Mouse (Mus musculus): ENCODE data around the gene Igsf9b.

The Igsf9b gene

GRCm38 (mm10) chr9:27289543-27290308 is 9.3 kb upstream of the Igsf9b start:
- no peak for DNase-seq (ENCODE audit: low spot score in 2 of 2)

- DNase-seq (ENCODE audit: low spot score in 2 of 2) = no peak
These were observed 4.6 kb upstream of the Igsf9b start for GRCm38 (mm10) chr9:27294380-27294779.

GRCm38 (mm10) chr9:27299286-27300187 is 533 bp downstream of the Igsf9b start:
- no peak for DNase-seq (ENCODE audit: low spot score in 2 of 2)

GRCm38 (mm10) chr9:27300188-27300691 is 1.2 kb downstream of the Igsf9b start:
- no peak for DNase-seq (ENCODE audit: low spot score in 2 of 2)

- no peak for DNase-seq (ENCODE audit: low spot score in 2 of 2)
These were observed 1.7 kb downstream of the Igsf9b start for GRCm38 (mm10) chr9:27300698-27301097.

GRCm38 (mm10) chr9:27301486-27301885 is 2.5 kb downstream of the Igsf9b start:
- no peak for DNase-seq (ENCODE audit: low spot score in 2 of 2)

- DNase-seq (ENCODE audit: low spot score in 2 of 2) = no peak
These were observed 3.3 kb downstream of the Igsf9b start for GRCm38 (mm10) chr9:27302291-27302690.

GRCm38 (mm10) chr9:27303571-27304484 is 4.8 kb downstream of the Igsf9b start:
- DNase-seq (ENCODE audit: low spot score in 2 of 2) = no peak

GRCm38 (mm10) chr9:27304485-27305102 is 5.6 kb downstream of the Igsf9b start:
- DNase-seq (ENCODE audit: low spot score in 2 of 2) = no peak

GRCm38 (mm10) chr9:27305502-27305901 is 6.5 kb downstream of the Igsf9b start:
- DNase-seq (ENCODE audit: low spot score in 2 of 2) = no peak

- DNase-seq (ENCODE audit: low spot score in 2 of 2) = no peak
These were observed 7.6 kb downstream of the Igsf9b start for GRCm38 (mm10) chr9:27306642-27307041.

GRCm38 (mm10) chr9:27307265-27307664 is 8.3 kb downstream of the Igsf9b start:
- no peak for DNase-seq (ENCODE audit: low spot score in 2 of 2)

- no peak for DNase-seq (ENCODE audit: low spot score in 2 of 2)
These were observed 9.0 kb downstream of the Igsf9b start for GRCm38 (mm10) chr9:27308045-27308444.

GRCm38 (mm10) chr9:27308561-27308960 is 9.6 kb downstream of the Igsf9b start:
- DNase-seq (ENCODE audit: low spot score in 2 of 2) = no peak

GRCm38 (mm10) chr9:27310005-27310404 is 11.0 kb downstream of the Igsf9b start:
- no peak for DNase-seq (ENCODE audit: low spot score in 2 of 2)

GRCm38 (mm10) chr9:27313427-27313826 is 14.4 kb downstream of the Igsf9b start:
- DNase-seq (ENCODE audit: low spot score in 2 of 2) = no peak

- no peak for DNase-seq (ENCODE audit: low spot score in 2 of 2)
These were observed 22.3 kb downstream of the Igsf9b start for GRCm38 (mm10) chr9:27321267-27321666.

- DNase-seq (ENCODE audit: low spot score in 2 of 2) = no peak
These were observed 23.3 kb downstream of the Igsf9b start for GRCm38 (mm10) chr9:27322277-27322676.

- no peak for DNase-seq (ENCODE audit: low spot score in 2 of 2)
These were observed 24.4 kb downstream of the Igsf9b start for GRCm38 (mm10) chr9:27323412-27323811.

- no peak for DNase-seq (ENCODE audit: low spot score in 2 of 2)
These were observed 26.9 kb downstream of the Igsf9b start for GRCm38 (mm10) chr9:27325920-27326319.

GRCm38 (mm10) chr9:27327558-27327957 is 28.6 kb downstream of the Igsf9b start:
- DNase-seq (ENCODE audit: low spot score in 2 of 2) = no peak

Data from natural killer cell, adult 2 months (primary cell).